Mouse (Mus musculus): ENCODE measurements around the gene Obox5. TPM values are rescaled to one million over a fixed set of nuclear protein-coding genes. Genes with fewer than 3 reads are reported as not detected.

The Obox5 gene
- not detected for polyA plus RNA-seq (2014; fragmentation: Illumina TruSeq; extraction: RNeasy Lipid Tissue Mini Kit (QIAGEN cat#74804); ENCODE audit: low read depth, low replicate concordance)

GRCm38 (mm10) chr7:15749831-15750230 is at the start of gene Obox5:
Obox5 (plus strand) TSS chr7:15750131.

Other genes with a start within 250 kb of the Obox5 start
- not detected for gene Obox3, start 110.2 kb upstream of the Obox5 start, polyA plus RNA-seq (2014; fragmentation: Illumina TruSeq; extraction: RNeasy Lipid Tissue Mini Kit (QIAGEN cat#74804); ENCODE audit: low read depth, low replicate concordance)
- gene Obox6, start 89.5 kb downstream of the Obox5 start, polyA plus RNA-seq (2014; fragmentation: Illumina TruSeq; extraction: RNeasy Lipid Tissue Mini Kit (QIAGEN cat#74804); ENCODE audit: low read depth, low replicate concordance), result not detected
- not detected for gene Crx, start 129.8 kb downstream of the Obox5 start, polyA plus RNA-seq (2014; fragmentation: Illumina TruSeq; extraction: RNeasy Lipid Tissue Mini Kit (QIAGEN cat#74804); ENCODE audit: low read depth, low replicate concordance)
- not detected for gene Crxos, start 132.5 kb downstream of the Obox5 start, polyA plus RNA-seq (2014; fragmentation: Illumina TruSeq; extraction: RNeasy Lipid Tissue Mini Kit (QIAGEN cat#74804); ENCODE audit: low read depth, low replicate concordance)
- gene Selenow, start 172.3 kb downstream of the Obox5 start, polyA plus RNA-seq (2014; fragmentation: Illumina TruSeq; extraction: RNeasy Lipid Tissue Mini Kit (QIAGEN cat#74804); ENCODE audit: low read depth, low replicate concordance), result 8.6 TPM
- 9.7 TPM for gene Nop53, start 195.9 kb downstream of the Obox5 start, polyA plus RNA-seq (2014; fragmentation: Illumina TruSeq; extraction: RNeasy Lipid Tissue Mini Kit (QIAGEN cat#74804); ENCODE audit: low read depth, low replicate concordance)
- 17.7 TPM for gene Ehd2, start 217.4 kb downstream of the Obox5 start, polyA plus RNA-seq (2014; fragmentation: Illumina TruSeq; extraction: RNeasy Lipid Tissue Mini Kit (QIAGEN cat#74804); ENCODE audit: low read depth, low replicate concordance)

All from adrenal gland, adult 10 weeks (tissue).